Mouse (Mus musculus) cerebellum, adult 9-10 months (tissue): ENCODE data around the gene Trip12.

ENCODE experiments used
- DNase-seq: peaks from one replicate; pipeline ENCODE4 v3.0.0; 2022

Trip12 gene

DNA sequence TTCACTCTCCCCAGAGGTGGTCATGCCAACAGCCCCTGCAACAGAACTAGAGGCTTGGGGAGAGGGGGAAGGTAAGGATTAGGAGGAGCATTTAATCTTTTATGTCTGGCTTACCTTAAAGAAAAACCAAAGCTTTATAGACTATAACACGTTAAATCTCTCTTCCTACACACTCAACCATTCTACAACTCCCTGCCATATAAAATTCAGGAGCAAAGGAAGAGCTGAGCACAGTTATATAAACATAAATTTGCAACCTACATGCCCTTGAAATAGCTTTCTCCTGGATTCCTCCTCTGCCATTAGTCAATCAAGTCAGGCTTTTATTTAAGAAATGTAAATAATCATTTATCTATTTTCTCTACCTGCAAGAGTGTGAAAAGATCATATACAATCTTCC lies 62.9 kb downstream of the Trip12 start:
- DNase-seq, result no peak

GRCm38 (mm10) chr1:84758843-84759242 lies 81.5 kb downstream of the Trip12 start:
- DNase-seq, result no peak

GRCm38 (mm10) chr1:84742156-84742555 lies 98.2 kb downstream of the Trip12 start:
- no peak for DNase-seq

DNA sequence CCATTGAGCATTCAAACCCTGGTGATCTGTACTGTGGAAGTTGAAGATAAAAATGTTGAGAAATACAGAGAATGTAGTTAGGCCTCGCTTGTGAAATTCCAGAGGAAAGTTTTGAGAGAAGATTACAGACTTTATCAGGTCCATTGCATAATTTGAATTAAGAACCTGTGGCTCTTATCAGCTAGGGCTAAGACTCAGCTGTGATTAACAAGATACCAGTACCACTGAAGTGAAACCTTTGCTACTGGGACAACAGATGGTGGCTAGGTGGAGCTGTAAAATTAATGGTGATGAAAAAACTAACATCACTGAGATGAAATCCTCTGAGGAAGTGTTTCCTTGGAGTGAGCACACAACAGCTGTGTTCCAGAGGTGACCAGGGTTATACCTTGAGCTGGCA lies 100.2 kb downstream of the Trip12 start:
- DNase-seq, result no peak

- DNase-seq, result no peak
These were observed 103.2 kb downstream of the Trip12 start for GRCm38 (mm10) chr1:84737097-84737496.

- DNase-seq, result peak; percentile 26
These were observed 106.5 kb downstream of the Trip12 start for GRCm38 (mm10) chr1:84733799-84734198.

DNA sequence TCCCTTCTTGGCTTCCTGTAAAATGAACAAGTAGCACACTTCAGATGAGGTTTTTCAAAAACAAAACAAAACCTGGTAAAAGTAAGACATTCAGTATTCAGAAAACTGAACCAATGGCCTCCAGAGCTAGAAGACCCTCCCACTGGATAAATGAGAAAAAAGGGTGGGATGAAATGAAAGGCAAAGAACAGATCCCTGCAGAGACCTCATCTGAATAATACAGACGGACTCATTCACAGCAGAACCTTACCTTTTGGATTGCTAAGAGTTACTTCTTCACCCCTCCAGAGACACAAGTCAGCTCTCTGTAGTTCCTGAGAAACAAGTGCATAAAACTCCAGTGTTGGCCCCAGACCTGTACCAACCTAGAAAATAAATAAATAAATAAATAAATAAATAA lies 108.6 kb downstream of the Trip12 start:
- DNase-seq, result no peak

DNA sequence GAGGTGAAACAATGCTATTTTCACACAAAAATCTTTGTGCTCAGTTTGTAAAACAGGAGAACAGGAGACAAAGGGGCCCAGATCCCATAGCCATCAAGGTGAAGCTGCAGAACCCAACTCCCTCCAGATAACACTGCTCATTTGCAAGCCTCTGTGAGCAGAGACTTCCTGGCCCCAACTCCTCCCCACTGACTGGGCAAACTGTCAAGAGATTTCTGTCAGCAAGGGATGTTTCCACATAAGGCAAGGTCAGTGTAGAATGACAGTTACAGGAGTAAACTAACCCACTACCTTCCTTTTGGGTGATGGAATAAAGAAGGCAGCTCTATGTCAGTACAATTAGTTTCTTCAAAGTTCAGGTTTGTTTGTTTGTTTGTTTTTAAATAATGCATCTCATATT lies 117.5 kb downstream of the Trip12 start:
- DNase-seq, result no peak

DNA sequence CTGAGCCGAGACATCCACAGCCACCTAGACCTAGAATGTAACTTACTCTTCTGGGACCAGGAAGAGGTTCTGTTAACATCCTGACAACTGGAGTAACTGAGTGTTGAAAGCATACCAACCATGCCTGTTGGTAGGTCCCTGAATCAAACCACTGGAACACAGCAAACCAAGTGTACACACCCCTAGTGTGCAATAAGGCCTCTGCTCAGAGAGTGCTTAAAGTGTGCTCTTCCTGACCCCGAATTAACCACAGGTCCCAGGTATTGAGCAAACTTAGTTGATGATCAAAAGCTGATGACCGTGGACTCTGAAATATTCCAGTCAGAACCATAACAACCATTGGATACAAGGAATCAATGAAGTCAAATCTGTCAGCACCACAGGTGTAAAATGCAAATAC lies 117.9 kb downstream of the Trip12 start:
- no peak for DNase-seq

DNA sequence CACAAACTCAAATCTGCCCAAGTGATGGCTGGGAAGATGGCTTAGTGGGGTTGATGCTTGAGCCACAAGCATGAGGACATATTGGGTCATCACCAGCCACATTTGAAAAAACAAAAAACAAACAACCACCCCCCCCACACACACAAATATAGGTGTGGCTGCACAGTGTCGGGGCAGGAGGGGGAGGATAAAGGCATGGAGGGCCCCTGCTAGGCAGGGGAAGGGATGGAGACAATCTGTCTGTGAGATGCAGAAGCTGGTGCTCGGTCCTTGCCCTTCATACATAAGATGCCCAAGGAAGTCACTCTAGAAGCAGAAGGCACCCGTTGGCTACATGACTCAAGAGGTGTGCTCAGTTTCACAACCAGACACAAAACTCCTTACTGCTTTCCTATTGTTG lies 118.4 kb downstream of the Trip12 start:
- no peak for DNase-seq

DNA sequence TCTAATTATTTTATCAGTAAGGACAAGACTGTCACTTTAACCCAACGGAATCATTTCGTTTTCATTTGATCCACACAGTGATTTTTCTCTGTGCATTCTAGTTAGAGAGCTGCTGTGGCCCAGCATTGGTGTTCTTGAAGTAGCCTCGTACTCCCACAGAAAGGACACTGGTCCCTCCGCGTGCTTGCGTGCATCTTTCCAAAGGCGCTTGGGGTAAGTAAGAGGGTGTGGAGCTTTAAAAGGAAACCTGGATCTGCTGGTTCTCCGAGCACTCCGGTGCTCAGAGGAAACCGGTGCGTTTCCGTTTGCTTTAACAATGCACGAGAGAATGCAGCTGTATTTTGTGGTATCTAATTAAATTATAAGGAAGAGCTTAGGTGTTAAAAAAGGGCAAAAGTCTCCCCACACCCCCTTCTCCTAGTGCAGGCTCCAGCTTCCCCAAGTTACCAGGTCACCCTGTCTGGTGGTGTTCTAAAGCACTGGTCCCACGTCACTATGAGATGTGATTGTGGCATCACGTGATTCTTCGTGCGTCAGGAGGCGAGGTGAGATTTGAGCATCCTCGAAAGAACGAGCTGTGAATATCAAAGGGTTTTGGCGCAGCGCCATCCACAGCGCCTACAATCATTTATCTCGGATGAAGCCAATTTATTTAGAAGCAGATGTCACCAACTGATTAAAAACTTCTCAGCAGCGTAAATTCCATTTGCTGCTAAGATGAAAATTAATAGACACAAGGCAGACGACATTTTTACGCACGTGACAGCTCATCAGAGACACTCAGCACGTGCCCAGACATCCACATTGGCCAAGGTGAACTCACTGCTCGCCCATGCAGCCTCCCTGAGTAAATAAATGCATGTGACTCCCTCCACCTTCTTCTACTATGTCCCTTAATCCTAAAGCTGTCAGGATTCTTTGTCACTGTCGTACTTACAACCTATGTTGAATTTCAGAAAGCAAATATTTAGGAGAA lies 130.2 kb downstream of the Trip12 start:
- DNase-seq, result peak; percentile 58

GRCm38 (mm10) chr1:84709406-84709805 lies 130.9 kb downstream of the Trip12 start:
- peak; percentile 36 for DNase-seq

DNA sequence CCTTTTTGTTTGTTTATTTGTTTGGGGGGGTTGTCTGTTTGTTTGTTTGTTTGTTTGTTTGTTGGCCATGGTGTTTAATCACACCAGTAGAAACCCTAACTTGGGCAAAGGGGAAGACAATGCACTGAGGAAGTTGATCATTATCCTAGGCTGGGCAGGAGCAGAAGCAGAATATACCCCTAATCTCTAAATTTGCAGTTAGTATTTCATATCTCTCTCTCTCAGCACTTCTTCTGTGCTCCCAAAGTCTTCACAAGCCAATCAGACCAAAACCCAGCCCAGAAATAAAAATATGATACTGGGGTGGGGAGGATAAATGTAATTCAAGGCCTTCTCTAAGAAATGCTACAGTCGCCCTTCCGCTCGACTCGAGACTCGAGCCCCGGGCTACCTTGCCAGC lies 140.1 kb downstream of the Trip12 start:
- DNase-seq, result no peak

DNA sequence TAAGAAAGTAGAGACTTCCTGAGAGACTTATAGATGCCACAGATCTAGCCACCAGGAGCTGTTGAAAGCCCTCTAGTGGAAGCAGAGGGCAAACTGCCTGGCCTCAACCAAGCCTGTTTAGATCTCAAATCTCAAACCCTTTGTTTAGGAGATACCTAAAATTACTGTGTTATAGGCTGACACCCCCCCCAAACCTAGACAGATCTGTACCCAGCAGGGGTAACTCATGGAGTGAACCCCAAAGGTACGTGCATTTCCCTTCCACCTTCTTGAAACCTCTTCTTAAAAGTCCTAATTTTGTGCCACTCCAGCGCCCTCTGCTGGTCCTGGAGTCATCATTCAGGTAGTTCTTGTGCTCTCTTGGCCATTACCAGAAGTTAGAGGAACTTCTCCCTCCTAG lies 143.2 kb downstream of the Trip12 start:
- DNase-seq, result peak; percentile 80

DNA sequence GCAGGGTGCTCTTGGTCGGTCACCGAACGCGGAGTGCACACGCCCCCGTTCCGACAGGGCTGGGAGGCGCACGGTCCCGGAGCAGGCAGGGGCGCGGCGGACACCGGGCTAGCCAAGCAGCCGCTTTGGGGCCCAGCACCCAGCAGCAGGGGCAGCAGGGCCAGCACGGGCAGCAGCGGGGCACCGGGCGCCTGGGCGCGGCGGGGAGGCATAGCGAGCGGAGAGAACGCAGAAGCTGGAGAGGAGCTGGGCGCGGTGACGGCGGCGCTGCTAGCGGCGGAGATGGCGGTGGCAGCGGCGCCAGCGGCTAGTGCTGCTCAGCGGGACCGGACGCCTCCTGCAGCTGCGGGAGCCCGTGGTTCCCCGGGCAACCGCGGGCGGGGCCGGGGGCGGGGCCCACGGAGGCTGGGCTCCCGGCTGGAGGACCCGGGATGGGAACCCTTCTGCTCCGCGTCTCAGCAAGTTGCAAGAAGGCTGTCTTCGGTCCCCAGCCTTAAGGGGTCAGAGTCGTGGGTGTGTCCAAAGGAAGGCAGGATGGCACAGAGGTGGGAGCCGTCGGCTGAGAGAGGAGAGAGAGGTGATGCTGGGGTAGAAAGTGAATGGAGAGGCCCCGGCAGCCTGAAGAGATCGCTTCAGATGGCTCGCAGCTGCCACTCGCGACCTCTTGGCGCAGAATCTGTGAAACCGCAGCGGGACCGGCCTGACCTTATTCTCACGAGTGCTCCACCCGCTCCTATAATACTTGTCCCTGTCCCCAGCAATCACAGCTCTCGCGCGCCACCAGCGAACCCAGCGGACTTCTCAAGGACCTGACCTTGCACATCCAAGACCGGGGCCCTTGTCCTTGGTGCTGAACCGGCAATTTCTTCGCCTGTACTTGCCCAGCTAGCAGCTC lies 144.6 kb downstream of the Trip12 start, which contains the start of gene Dner:
Dner (minus strand) TSS at position 705 of the 895 bp plus-strand sequence.
- peak; percentile 62 for DNase-seq

DNA sequence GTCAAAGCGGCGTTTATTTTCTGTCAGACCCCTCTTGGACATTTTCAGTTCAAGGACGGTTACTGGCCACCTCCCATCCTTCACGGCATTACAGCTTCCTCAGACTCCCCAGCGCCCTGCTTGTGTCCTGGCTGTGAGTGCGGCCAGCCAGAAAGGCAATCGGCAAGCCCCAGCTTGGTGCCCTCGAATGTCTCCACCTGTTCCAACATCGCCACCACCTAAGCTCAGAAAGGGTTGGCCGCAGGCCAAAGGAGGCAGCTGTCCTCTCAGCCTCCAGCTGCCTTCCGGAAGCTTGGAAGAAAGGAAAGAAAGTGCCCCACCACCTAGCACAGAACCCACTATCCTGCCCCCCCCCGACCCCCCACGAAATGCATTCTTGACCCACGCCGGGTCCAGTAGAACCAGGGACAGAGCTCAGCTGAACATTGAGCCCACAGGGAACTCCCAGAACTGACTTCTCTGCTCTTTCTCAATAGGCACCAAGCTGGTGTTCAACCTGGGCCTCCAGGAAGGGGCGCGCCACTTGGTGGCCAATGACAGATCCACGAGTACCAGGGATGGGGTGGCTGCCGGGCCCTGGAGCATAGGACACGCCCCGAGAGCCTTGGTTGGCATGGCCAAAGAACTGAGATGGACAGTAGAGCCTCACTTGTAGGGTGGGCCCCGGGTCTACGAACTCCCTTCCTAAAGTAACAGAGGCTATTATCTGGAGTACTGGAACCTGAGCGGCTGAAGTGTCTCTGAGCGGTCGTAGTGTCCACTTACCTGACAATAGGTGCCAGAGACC lies 145.4 kb downstream of the Trip12 start:
- DNase-seq, result peak; percentile 57

- DNase-seq, result no peak
These were observed 162.4 kb downstream of the Trip12 start for GRCm38 (mm10) chr1:84677910-84678309.
